Mouse (Mus musculus): ENCODE results near the gene Ptbp3.

GRCm38 (mm10) chr4:59447296-59447695, 101.9 kb downstream of the Ptbp3 start:
- no peak for TF ChIP-seq POLR2A (IDR thresholded peaks at IDR 0.05; ENCODE audit: borderline replicate concordance, low read depth, low read length)
- TF ChIP-seq CTCF (IDR thresholded peaks at IDR 0.05; ENCODE audit: low read depth, low read length): no peak
